Mouse (Mus musculus) embryo, embryonic 10 days (tissue): Measurements from ENCODE around the gene Cep170b.

Experiments used
- DNase-seq: peaks from one replicate; pipeline ENCODE4 v3.0.0-alpha.2; 2015; ENCODE audit warnings: low spot score

Cep170b gene

GRCm38 (mm10) chr12:112720216-112720615 lies at the start of gene Cep170b:
TSS of gene Cep170b (plus strand) at chr12:112720455.
- no peak for DNase-seq

GRCm38 (mm10) chr12:112670718-112671393 lies 49.4 kb upstream of the Cep170b start:
- peak; percentile 43 for DNase-seq

- peak; percentile 35 for DNase-seq
These were observed 48.4 kb upstream of the Cep170b start for GRCm38 (mm10) chr12:112671891-112672290.

- DNase-seq, result peak; percentile 62
These were observed 47.3 kb upstream of the Cep170b start for GRCm38 (mm10) chr12:112672744-112673575.

GRCm38 (mm10) chr12:112673576-112674091 lies 46.6 kb upstream of the Cep170b start:
- no peak for DNase-seq

DNA sequence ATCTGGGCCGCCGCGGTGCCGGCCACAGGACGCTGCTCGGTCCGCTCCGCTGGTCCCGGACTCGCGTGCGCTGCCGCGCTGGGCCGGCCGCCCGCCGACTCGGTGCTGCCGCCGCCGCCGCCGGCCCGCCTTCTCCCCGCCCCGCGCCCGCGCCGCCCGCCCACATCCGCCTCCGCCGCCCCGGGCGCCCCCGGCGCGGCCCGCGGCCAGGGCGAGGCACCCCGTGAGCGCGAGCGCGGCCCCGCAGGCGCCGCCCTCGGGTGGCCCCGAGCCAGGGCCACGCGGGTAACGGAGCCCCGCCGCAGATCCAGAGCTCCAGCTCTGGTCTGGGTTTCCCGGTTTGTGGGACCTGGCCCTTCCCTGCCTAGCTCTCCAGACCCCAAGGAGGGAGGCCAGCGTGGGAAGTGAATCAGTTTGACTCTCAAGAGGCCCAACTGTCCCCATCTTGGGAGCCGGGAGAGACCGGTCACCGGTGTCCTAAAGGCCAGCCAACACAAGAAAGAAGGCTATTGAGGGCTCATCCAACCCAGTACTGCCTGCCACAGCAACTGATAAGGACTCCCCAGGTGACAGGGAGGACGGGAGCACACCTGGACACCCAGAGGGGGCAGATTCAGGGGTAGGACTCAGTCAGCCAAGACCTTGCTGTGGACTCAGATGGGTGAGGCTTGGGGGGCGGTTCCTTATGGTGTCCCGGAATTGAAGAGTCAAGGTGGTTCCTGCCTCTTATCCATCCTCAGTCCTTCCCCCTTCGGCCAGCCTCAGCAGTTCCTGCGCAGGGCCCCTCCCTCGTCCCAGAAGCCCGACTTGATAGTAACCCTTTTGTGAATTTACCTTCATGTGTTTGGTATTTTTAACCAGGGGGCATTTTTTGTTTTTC lies 45.9 kb upstream of the Cep170b start, which contains the start of gene Akt1:
Akt1 (minus strand) TSS at position 753 of the 880 bp plus-strand sequence.
- DNase-seq, result peak; percentile 68

DNA sequence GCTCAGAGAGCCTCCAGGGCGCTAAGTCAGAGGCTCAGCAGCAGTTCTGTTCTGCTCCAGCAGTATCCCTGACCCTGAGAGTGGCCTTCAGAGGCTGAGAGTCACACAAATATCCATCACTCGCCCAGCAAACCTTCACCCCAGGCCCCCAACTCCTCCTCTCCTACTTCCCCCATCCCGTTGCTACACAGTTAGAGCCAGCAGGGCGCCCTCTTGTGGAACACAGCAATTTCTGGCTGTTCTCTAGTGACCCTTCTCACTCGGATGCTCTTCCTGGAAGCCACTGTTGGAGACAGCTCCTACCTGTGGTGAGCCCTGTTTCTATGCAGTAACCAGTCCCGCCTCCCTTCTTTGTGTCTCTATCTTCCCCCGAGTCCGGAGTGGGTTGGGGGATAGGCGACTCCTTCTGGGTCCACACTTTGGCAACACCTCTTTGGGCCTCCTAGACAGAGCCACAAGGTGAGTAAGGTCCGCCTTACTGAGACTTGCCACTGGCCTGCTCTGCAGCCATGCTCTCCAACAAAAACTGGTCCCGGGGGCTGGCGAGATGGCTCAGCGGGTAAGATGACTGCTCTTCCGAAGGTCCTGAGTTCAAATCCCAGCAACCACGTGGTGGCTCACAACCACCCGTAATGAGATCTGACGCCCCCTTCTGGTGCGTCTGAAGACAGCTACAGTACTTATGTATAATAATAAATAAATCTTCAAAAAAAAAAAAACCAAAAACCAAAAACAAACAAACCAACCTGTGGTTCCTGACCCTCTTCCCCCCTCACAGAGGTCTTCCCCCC lies 44.8 kb upstream of the Cep170b start:
- peak; percentile 94 for DNase-seq

GRCm38 (mm10) chr12:112677076-112677475 lies 43.2 kb upstream of the Cep170b start:
- DNase-seq, result no peak

DNA sequence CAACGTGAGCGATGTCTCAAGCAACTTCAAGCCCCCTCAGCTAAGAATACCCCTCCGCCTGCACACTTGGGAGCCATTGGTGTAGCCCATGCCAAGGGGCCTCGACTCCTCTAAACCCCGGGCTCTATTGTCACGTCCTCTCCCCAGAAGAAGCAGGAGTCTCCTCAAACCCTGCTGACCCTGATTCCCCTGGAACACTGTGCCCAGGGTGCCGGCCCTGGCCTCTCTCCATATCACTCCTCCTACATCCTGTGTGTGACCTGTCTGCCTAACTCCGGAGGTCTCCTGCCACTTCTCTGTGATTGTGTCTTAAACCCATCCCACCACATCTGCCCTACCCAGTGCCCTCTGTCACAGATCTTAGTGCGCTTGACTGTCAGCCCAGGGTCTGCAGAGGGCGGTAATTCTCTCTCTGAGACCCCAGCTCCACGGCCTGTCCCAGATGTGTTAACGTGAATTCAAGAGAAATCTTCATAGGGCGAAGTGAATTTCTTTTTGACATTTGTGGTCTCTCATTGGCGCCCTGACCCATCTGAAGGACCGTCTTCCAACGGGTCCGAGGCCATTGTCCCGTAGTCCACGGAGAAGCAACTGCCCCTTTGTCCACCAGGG lies 42.2 kb upstream of the Cep170b start:
- DNase-seq, result no peak

- peak; percentile 81 for DNase-seq
These were observed 41.7 kb upstream of the Cep170b start, which contains the start of gene Zbtb42 for GRCm38 (mm10) chr12:112678555-112679026. TSS of gene Zbtb42 (plus strand) at chr12:112678828.

DNA sequence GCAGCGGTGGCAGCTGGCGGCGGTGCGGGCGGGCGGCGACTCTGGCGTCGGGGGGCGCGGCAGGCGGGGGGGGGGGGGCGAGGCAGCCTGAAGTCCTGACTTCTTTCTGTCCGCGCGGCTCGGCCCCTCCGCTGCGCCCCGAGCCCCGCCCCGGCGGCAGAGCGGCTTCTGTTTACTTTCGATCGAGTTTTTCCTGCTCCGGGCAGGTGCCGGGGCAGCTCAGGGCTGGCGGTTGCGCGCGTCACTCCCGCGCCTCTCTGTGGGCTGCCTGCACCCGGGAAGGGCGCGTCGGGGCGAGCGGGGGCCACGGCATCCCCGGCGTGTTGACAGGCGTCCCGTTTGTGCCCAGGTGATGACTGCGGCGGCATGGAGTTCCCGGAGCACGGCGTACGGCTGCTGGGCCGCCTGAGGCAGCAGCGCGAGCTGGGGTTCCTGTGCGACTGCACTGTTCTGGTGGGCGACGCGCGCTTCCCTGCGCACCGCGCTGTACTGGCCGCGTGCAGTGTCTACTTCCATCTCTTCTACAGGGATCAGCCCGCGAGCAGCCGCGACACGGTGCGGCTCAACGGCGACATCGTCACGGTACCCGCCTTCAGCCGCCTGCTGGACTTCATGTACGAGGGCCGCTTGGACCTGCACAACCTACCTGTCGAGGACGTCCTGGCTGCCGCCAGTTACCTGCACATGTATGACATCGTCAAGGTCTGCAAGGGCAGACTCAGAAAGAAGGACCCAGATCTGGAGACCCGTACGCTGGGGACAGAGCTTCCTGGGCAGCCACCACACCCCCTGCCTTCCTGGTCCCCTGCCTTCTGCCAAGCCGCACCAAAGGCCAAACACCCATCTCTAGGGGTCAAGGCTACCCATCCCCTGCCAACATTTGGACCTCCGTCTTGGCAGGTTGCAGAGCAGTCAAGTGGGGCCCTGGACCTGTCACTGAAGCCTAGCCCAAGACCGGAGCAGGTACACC lies 40.9 kb upstream of the Cep170b start:
- peak; percentile 47 for DNase-seq

DNA sequence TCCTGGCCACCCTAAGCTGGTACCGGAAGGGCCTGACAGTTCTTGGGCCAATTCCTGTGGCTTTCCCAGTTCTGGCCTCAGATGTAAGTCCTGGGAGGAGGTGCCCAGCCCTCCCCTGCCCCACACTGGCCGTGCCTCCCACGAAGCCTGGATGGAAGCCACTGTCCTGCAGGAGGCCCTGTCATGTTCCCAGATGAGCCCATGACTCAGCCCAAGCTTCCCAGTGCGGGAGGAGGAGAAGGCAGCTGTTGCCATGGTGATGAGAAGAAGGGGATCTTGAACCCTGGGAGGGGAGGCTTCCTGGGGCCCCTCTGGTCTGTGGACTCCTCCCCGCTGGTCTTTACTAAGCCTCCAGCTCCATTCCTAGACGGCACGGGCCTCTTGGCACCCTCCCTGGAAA lies 36.9 kb upstream of the Cep170b start:
- no peak for DNase-seq

GRCm38 (mm10) chr12:112688458-112688857 lies 31.8 kb upstream of the Cep170b start:
- DNase-seq, result no peak

DNA sequence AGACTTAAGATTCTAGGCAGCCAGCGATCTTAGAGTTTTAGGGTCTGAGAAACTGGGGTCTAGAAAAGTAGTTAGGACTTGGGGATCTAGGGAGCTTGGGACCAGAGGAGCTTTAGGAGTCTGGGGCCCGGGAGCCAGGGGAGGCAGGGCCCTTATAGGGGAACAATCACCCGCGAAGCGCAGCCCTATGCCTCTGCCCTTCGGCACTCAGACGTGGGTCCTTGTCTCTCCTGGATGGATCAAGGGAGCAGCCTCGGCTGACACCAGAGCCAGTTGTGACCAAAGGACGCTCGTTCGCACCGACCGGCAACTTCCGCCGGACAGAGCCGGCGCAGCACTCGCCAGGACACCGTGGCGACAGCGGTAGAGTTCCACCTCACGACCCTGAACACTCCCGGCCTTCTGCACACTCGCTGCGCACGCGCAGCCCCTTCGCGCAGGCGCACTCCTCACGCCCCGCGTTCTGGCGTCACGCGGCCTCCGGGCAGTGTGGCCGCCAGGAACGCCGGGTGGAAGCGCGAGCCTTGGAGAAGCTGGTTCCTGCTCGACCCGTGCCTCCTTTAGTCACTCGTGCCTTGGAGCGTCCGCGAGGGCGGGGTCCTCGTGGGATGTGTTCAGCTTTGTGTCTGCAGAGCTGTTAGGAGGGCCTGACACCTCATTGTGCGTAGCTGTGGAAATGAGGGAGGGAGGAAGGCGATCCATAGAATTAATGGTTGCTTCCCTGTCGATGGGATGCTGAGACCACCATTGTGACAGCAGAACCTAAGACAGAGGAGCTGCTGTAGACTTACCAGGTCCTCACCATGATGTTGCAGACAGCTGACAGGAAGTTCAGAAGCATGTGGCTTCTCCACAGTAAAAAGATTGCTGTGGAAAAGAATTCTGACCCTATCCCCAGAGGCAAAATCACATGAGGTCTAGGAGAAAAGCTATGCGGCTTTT lies 26.8 kb upstream of the Cep170b start:
- DNase-seq, result peak; percentile 97

GRCm38 (mm10) chr12:112694127-112694475 lies 26.2 kb upstream of the Cep170b start:
- no peak for DNase-seq

- no peak for DNase-seq
These were observed 23.3 kb upstream of the Cep170b start for GRCm38 (mm10) chr12:112696806-112697425.

DNA sequence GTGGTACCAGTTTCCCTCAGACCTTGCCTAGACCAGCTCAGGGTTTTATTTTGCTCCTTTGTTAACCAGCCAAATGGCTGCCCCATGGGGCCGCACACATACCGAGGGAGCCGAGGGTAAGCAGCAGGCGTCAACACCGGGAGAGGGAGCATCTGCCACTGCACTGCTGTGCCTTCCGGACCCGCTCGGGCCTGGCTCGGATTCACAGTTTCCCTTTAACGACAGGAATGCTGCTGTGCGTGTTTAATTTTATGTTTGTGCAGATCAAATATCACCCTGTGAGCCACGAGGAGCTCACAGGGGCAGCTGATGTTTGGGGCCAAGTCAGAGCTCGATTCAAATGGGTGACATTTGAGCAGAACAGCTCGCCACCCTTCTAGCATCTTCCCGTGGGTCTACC lies 19.7 kb upstream of the Cep170b start:
- peak; percentile 27 for DNase-seq
